Mouse (Mus musculus) NIH3T3 (cell line): Measurements from ENCODE around the gene Fpr-rs7.

Experiments
- DNase-seq: peaks from one replicate; pipeline ENCODE4 v3.0.0-alpha.2; 2012; ENCODE audit warnings: low read depth

Gene Fpr-rs7

GRCm38 (mm10) chr17:20114126-20114525, at the start of gene Fpr-rs7:
Gene Fpr-rs7 (minus strand): TSS chr17:20114226.
- no peak for DNase-seq

GRCm38 (mm10) chr17:20074090-20074489, 39.9 kb downstream of the Fpr-rs7 start:
- DNase-seq, result no peak

GRCm38 (mm10) chr17:20071656-20072396, 42.2 kb downstream of the Fpr-rs7 start:
- no peak for DNase-seq
